Mouse (Mus musculus) forebrain, embryonic 10.5 days (tissue): ENCODE measurements around the gene Ccnd2. TPM values are rescaled to one million over a fixed set of nuclear protein-coding genes. Genes with fewer than 3 reads are reported as not detected.

Experiments used
- DNase-seq: peaks from one replicate; pipeline ENCODE4 v3.0.0-alpha.2; 2017; ENCODE audit warnings: low spot score; ENCODE audit errors: extremely low spot score
- H3K27ac ChIP-seq: fragments of 300-500 bp; sonication (generic); 2 replicates; pipeline ENCODE4 v1.5.1; 2016; ENCODE audit warnings: mild to moderate bottlenecking
- H3K27me3 ChIP-seq: fragments of 300-500 bp; sonication (generic); 2 replicates; pipeline ENCODE4 v1.6.1; 2016; ENCODE audit warnings: mild to moderate bottlenecking; ENCODE audit not compliant: poor library complexity, severe bottlenecking
- H3K36me3 ChIP-seq: fragments of 300-500 bp; sonication (generic); replicated peaks from 2 replicates; pipeline ENCODE4 v1.6.1; 2016; ENCODE audit warnings: mild to moderate bottlenecking, moderate library complexity
- H3K4me1 ChIP-seq: fragments of 300-500 bp; sonication (generic); 2 replicates; pipeline ENCODE4 v1.6.1; 2016
- H3K4me3 ChIP-seq: fragments of 300-500 bp; sonication (generic); 2 replicates; pipeline ENCODE4 v1.5.1; 2016; ENCODE audit warnings: mild to moderate bottlenecking, moderate library complexity
- H3K9me3 ChIP-seq: fragments of 300-500 bp; sonication (generic); 2 replicates; pipeline ENCODE4 v1.6.1; 2016; ENCODE audit warnings: mild to moderate bottlenecking, moderate library complexity
- WGBS: fragments of 180-500 bp; shearing (Covaris S2); methylation state at CpG from one replicate; pipeline ENCODE4 v1.1.7; 2016; 5-methylcytosine and 5-hydroxymethylcytosine counted together
- polyA plus RNA-seq: library from polyadenylated mRNA; unstranded; fragments of >200 nt; fragmentation: Nextera tagmentation; extraction: Ambion mirVana; gene quantifications from 2 replicates; pipeline ENCODE4 v1.2.1, GENCODE M21; 2016

Ccnd2 gene
- polyA plus RNA-seq, 1 experiment from 2014 or later, result 1,058 TPM

GRCm38 (mm10) chr6:127145464-127146190 lies 6.4 kb downstream of the Ccnd2 start:
- Histone ChIP-seq H3K9me3 (no peaks in the 10 kb centered on the region), H3K36me3 (peaks cover 78% of the 10 kb centered on the region), H3K27ac (no peak overlapping the region), H3K4me1 (peaks cover 73% of the 10 kb centered on the region), H3K27me3 (no peaks in the 10 kb centered on the region; the same call in 1 of the 2 replicates), H3K4me3 (no peak overlapping the region)
- DNase-seq, result no peak
- WGBS, result 86% methylated on average over 20 of the region's 20 CpGs

- no peak for DNase-seq
- WGBS, result 89% methylated on average over 7 of the region's 7 CpGs
- Histone ChIP-seq H3K4me3 (no peak overlapping the region), H3K36me3 (peaks cover 97% of the 10 kb centered on the region), H3K27me3 (no peaks in the 10 kb centered on the region; the same call in 1 of the 2 replicates), H3K9me3 (no peaks in the 10 kb centered on the region), H3K27ac (0 out of 2 replicates have a peak overlapping the region, but pooled peaks have one; percentile 31), H3K4me1 (peaks cover 64% of the 10 kb centered on the region)
Measured at GRCm38 (mm10) chr6:127143576-127144288, 8.3 kb downstream of the Ccnd2 start.

GRCm38 (mm10) chr6:127143124-127143520 lies 8.9 kb downstream of the Ccnd2 start:
- peak overlapping the region; percentile 31; the same call in 1 of the 2 replicates for H3K27ac ChIP-seq

GRCm38 (mm10) chr6:127142154-127143123 lies 9.6 kb downstream of the Ccnd2 start:
- peaks cover 98% of the 10 kb centered on the region for H3K36me3 ChIP-seq
- no peak overlapping the region for H3K4me3 ChIP-seq
- no peaks in the 10 kb centered on the region for H3K27me3 ChIP-seq
- H3K9me3 ChIP-seq, result no peaks in the 10 kb centered on the region
- WGBS, result 22% methylated on average over 10 of the region's 10 CpGs
- DNase-seq, result peak; percentile 64
- peaks cover 51% of the 10 kb centered on the region for H3K4me1 ChIP-seq
- H3K27ac ChIP-seq, result peak overlapping the region; percentile 46; the same call in 1 of the 2 replicates

More at GRCm38 (mm10) chr6:127143124-127143520, 8.9 kb downstream of the Ccnd2 start:
- 88% methylated on average over 10 of the region's 10 CpGs for WGBS
- H3K4me3 ChIP-seq, result no peak overlapping the region
- no peaks in the 10 kb centered on the region for H3K9me3 ChIP-seq
- DNase-seq, result no peak
- peaks cover 98% of the 10 kb centered on the region for H3K36me3 ChIP-seq
- H3K27me3 ChIP-seq, result no peaks in the 10 kb centered on the region
- H3K4me1 ChIP-seq, result peaks cover 58% of the 10 kb centered on the region

- no peak overlapping the region for H3K27ac ChIP-seq
- H3K9me3 ChIP-seq, result no peaks in the 10 kb centered on the region
- no peaks in the 10 kb centered on the region for H3K27me3 ChIP-seq
- peaks cover 33% of the 10 kb centered on the region for H3K4me1 ChIP-seq
- H3K36me3 ChIP-seq, result peaks cover 98% of the 10 kb centered on the region
- H3K4me3 ChIP-seq, result no peak overlapping the region
- WGBS, result 95% methylated on average over 11 of the region's 11 CpGs
- DNase-seq, result no peak
Measured at GRCm38 (mm10) chr6:127138962-127139361, 13.0 kb downstream of the Ccnd2 start.

- H3K4me1 ChIP-seq, result peaks cover 28% of the 10 kb centered on the region
- H3K4me3 ChIP-seq, result no peak overlapping the region; the same call in 1 of the 2 replicates
- no peak for DNase-seq
- H3K27ac ChIP-seq, result peak overlapping the region; percentile 70
- H3K36me3 ChIP-seq, result peaks cover 100% of the 10 kb centered on the region
- WGBS, result 54% methylated on average over 16 of the region's 16 CpGs
- H3K9me3 ChIP-seq, result no peaks in the 10 kb centered on the region
- no peaks in the 10 kb centered on the region for H3K27me3 ChIP-seq
Measured at GRCm38 (mm10) chr6:127133433-127134245, 18.4 kb downstream of the Ccnd2 start.

- Histone ChIP-seq H3K4me3 (no peak overlapping the region), H3K27ac (no peak overlapping the region), H3K27me3 (no peaks in the 10 kb centered on the region), H3K9me3 (no peaks in the 10 kb centered on the region), H3K36me3 (peaks cover 99% of the 10 kb centered on the region), H3K4me1 (peaks cover 28% of the 10 kb centered on the region)
- WGBS, result 85% methylated on average over 3 of the region's 3 CpGs
- no peak for DNase-seq
Measured at GRCm38 (mm10) chr6:127132719-127133118, 19.3 kb downstream of the Ccnd2 start.

GRCm38 (mm10) chr6:127131946-127132345 lies 20.0 kb downstream of the Ccnd2 start:
- Histone ChIP-seq H3K4me1 (peaks cover 28% of the 10 kb centered on the region), H3K27ac (no peak overlapping the region), H3K27me3 (no peaks in the 10 kb centered on the region), H3K4me3 (no peak overlapping the region), H3K9me3 (no peaks in the 10 kb centered on the region), H3K36me3 (peaks cover 99% of the 10 kb centered on the region)
- 89% methylated on average over 3 of the region's 3 CpGs for WGBS
- no peak for DNase-seq

GRCm38 (mm10) chr6:127130377-127130776 lies 21.6 kb downstream of the Ccnd2 start:
- Histone ChIP-seq H3K27me3 (no peaks in the 10 kb centered on the region), H3K4me1 (peaks cover 27% of the 10 kb centered on the region), H3K36me3 (peaks cover 97% of the 10 kb centered on the region), H3K4me3 (no peak overlapping the region), H3K9me3 (no peaks in the 10 kb centered on the region), H3K27ac (no peak overlapping the region)
- WGBS, result 70% methylated on average over 13 of the region's 13 CpGs
- DNase-seq, result no peak

- 94% methylated on average over 14 of the region's 14 CpGs for WGBS
- no peak for DNase-seq
- Histone ChIP-seq H3K9me3 (no peaks in the 10 kb centered on the region), H3K27ac (no peak overlapping the region), H3K4me3 (no peak overlapping the region), H3K4me1 (peaks cover 19% of the 10 kb centered on the region), H3K36me3 (peaks cover 92% of the 10 kb centered on the region), H3K27me3 (no peaks in the 10 kb centered on the region)
Measured at GRCm38 (mm10) chr6:127129659-127130058, 22.3 kb downstream of the Ccnd2 start.

GRCm38 (mm10) chr6:127123506-127123905 lies 28.5 kb downstream of the Ccnd2 start:
- DNase-seq, result no peak
- 92% methylated on average over 7 of the region's 7 CpGs for WGBS

More at GRCm38 (mm10) chr6:127123506-127123905, 28.5 kb downstream of the Ccnd2 start:
- H3K4me1 ChIP-seq, result no peaks in the 10 kb centered on the region; the same call in 1 of the 2 replicates
- no peak overlapping the region for H3K4me3 ChIP-seq
- no peaks in the 10 kb centered on the region for H3K9me3 ChIP-seq
- no peaks in the 10 kb centered on the region for H3K27me3 ChIP-seq
- H3K36me3 ChIP-seq, result peaks cover 32% of the 10 kb centered on the region
- no peak overlapping the region for H3K27ac ChIP-seq
